Mouse (Mus musculus) embryonic facial prominence, embryonic 10.5 days (tissue): ENCODE measurements around the gene Twist2. TPM values are rescaled to one million over a fixed set of nuclear protein-coding genes. Genes with fewer than 3 reads are reported as not detected.

Source experiments
- DNase-seq: peaks from one replicate; pipeline ENCODE4 v3.0.0-alpha.2; 2017; ENCODE audit warnings: low spot score
- H3K27ac ChIP-seq: fragments of 300-500 bp; sonication (generic); replicated peaks from 2 replicates; pipeline ENCODE4 v1.5.1; 2016; ENCODE audit warnings: mild to moderate bottlenecking
- H3K27me3 ChIP-seq: fragments of 300-500 bp; sonication (generic); replicated peaks from 2 replicates; pipeline ENCODE4 v1.6.1; 2016; ENCODE audit warnings: low read depth, mild to moderate bottlenecking; ENCODE audit not compliant: poor library complexity, severe bottlenecking
- H3K36me3 ChIP-seq: fragments of 300-500 bp; sonication (generic); replicated peaks from 2 replicates; pipeline ENCODE4 v1.6.1; 2016; ENCODE audit warnings: mild to moderate bottlenecking, moderate library complexity
- H3K4me1 ChIP-seq: fragments of 300-500 bp; sonication (generic); 2 replicates; pipeline ENCODE4 v1.6.1; 2016
- H3K4me3 ChIP-seq: fragments of 300-500 bp; sonication (generic); 2 replicates; pipeline ENCODE4 v1.5.1; 2016; ENCODE audit warnings: mild to moderate bottlenecking, moderate library complexity
- H3K9me3 ChIP-seq: fragments of 300-500 bp; sonication (generic); 2 replicates; pipeline ENCODE4 v1.6.1; 2016; ENCODE audit warnings: mild to moderate bottlenecking
- WGBS: fragments of 180-500 bp; shearing (Covaris S2); methylation state at CpG from one replicate; pipeline ENCODE4 v1.1.7; 2016; 5-methylcytosine and 5-hydroxymethylcytosine counted together
- polyA plus RNA-seq: library from polyadenylated mRNA; unstranded; fragments of >200 nt; fragmentation: Nextera tagmentation; extraction: Ambion mirVana; gene quantifications from 2 replicates; pipeline ENCODE4 v1.2.1, GENCODE M21; 2016

Twist2 gene
- polyA plus RNA-seq, result 53.8 and 55.3 TPM in 2 replicates

GRCm38 (mm10) chr1:91800967-91801843, at the start of gene Twist2:
Twist2 (plus strand) TSS chr1:91801461.
- peak; percentile 92 for DNase-seq
- H3K27ac ChIP-seq, result peak within 1 kb of the TSS; percentile 95
- WGBS, result under 1% methylated on average over 76 of the region's 77 CpGs
- no peaks in the 10 kb centered on the region for H3K9me3 ChIP-seq
- H3K27me3 ChIP-seq, result peaks cover 86% of the 10 kb centered on the region
- peak within 1 kb of the TSS; percentile 77 for H3K4me3 ChIP-seq
- H3K4me1 ChIP-seq, result peaks cover 58% of the 10 kb centered on the region
- H3K36me3 ChIP-seq, result 0 out of 2 replicates have a peak, but pooled peaks cover 7% of the 10 kb centered on the region

GRCm38 (mm10) chr1:91752931-91753330, 48.3 kb upstream of the Twist2 start:
- DNase-seq, result no peak
- Histone ChIP-seq H3K36me3 (no peaks in the 10 kb centered on the region), H3K27ac (no peak overlapping the region), H3K4me1 (peaks cover 37% of the 10 kb centered on the region), H3K27me3 (peaks cover 5% of the 10 kb centered on the region; the same call in 1 of the 2 replicates), H3K4me3 (no peak overlapping the region), H3K9me3 (no peaks in the 10 kb centered on the region)
- 84% methylated on average over 9 of the region's 9 CpGs for WGBS

GRCm38 (mm10) chr1:91755102-91755501, 46.2 kb upstream of the Twist2 start:
- Histone ChIP-seq H3K27me3 (peaks cover 5% of the 10 kb centered on the region; the same call in 1 of the 2 replicates), H3K36me3 (no peaks in the 10 kb centered on the region), H3K9me3 (no peaks in the 10 kb centered on the region), H3K4me3 (peak overlapping the region; percentile 33; the same call in 1 of the 2 replicates), H3K27ac (peak overlapping the region; percentile 81), H3K4me1 (peaks cover 51% of the 10 kb centered on the region)
- under 1% methylated on average over 9 of the region's 9 CpGs for WGBS
- DNase-seq, result peak; percentile 90

GRCm38 (mm10) chr1:91757292-91757691, 44.0 kb upstream of the Twist2 start:
- H3K27ac ChIP-seq, result peak overlapping the region; percentile 76
- H3K9me3 ChIP-seq, result no peaks in the 10 kb centered on the region
- H3K36me3 ChIP-seq, result no peaks in the 10 kb centered on the region
- H3K4me1 ChIP-seq, result peaks cover 71% of the 10 kb centered on the region
- peaks cover 6% of the 10 kb centered on the region; the same call in 1 of the 2 replicates for H3K27me3 ChIP-seq
- peak overlapping the region; percentile 6; the same call in 1 of the 2 replicates for H3K4me3 ChIP-seq
- peak; percentile 53 for DNase-seq
- 33% methylated on average over 16 of the region's 16 CpGs for WGBS

- Histone ChIP-seq H3K27ac (no peak overlapping the region), H3K36me3 (no peaks in the 10 kb centered on the region), H3K4me3 (no peak overlapping the region), H3K4me1 (peaks cover 79% of the 10 kb centered on the region), H3K27me3 (peaks cover 9% of the 10 kb centered on the region; the same call in 1 of the 2 replicates), H3K9me3 (no peaks in the 10 kb centered on the region)
- 42% methylated on average over 2 of the region's 2 CpGs for WGBS
- no peak for DNase-seq
These were observed 43.1 kb upstream of the Twist2 start for GRCm38 (mm10) chr1:91758143-91758542.

- H3K36me3 ChIP-seq, result no peaks in the 10 kb centered on the region
- H3K4me3 ChIP-seq, result no peak overlapping the region
- peaks cover 83% of the 10 kb centered on the region for H3K4me1 ChIP-seq
- 39% methylated on average over 12 of the region's 12 CpGs for WGBS
- DNase-seq, result peak; percentile 39
- peaks cover 9% of the 10 kb centered on the region; the same call in 1 of the 2 replicates for H3K27me3 ChIP-seq
- H3K9me3 ChIP-seq, result no peaks in the 10 kb centered on the region
- H3K27ac ChIP-seq, result peak overlapping the region; percentile 78
These were observed 42.4 kb upstream of the Twist2 start for GRCm38 (mm10) chr1:91758600-91759515.

GRCm38 (mm10) chr1:91760140-91760986, 40.9 kb upstream of the Twist2 start:
- peaks cover 73% of the 10 kb centered on the region for H3K4me1 ChIP-seq
- H3K4me3 ChIP-seq, result peak overlapping the region; percentile 17; the same call in 1 of the 2 replicates
- H3K27me3 ChIP-seq, result peaks cover 9% of the 10 kb centered on the region; the same call in 1 of the 2 replicates
- H3K27ac ChIP-seq, result peak overlapping the region; percentile 85
- DNase-seq, result peak; percentile 77
- no peaks in the 10 kb centered on the region for H3K36me3 ChIP-seq
- H3K9me3 ChIP-seq, result no peaks in the 10 kb centered on the region
- 43% methylated on average over 14 of the region's 14 CpGs for WGBS

GRCm38 (mm10) chr1:91762528-91763091, 38.7 kb upstream of the Twist2 start:
- WGBS, result 77% methylated on average over 12 of the region's 12 CpGs
- no peak for DNase-seq
- Histone ChIP-seq H3K36me3 (no peaks in the 10 kb centered on the region), H3K4me1 (peaks cover 54% of the 10 kb centered on the region), H3K4me3 (no peak overlapping the region), H3K9me3 (no peaks in the 10 kb centered on the region), H3K27me3 (peaks cover 4% of the 10 kb centered on the region; the same call in 1 of the 2 replicates), H3K27ac (peak overlapping the region; percentile 77)

GRCm38 (mm10) chr1:91770221-91770624, 31.0 kb upstream of the Twist2 start:
- peaks cover 15% of the 10 kb centered on the region for H3K27me3 ChIP-seq
- 23% methylated on average over 12 of the region's 12 CpGs for WGBS
- H3K4me1 ChIP-seq, result peaks cover 29% of the 10 kb centered on the region
- no peaks in the 10 kb centered on the region for H3K9me3 ChIP-seq
- H3K4me3 ChIP-seq, result peak overlapping the region; percentile 39
- peak overlapping the region; percentile 68 for H3K27ac ChIP-seq
- no peaks in the 10 kb centered on the region for H3K36me3 ChIP-seq
- peak; percentile 73 for DNase-seq

GRCm38 (mm10) chr1:91770676-91771075, 30.6 kb upstream of the Twist2 start:
- no peaks in the 10 kb centered on the region for H3K36me3 ChIP-seq
- WGBS, result 14% methylated on average over 10 of the region's 10 CpGs
- peaks cover 15% of the 10 kb centered on the region for H3K27me3 ChIP-seq
- peak overlapping the region; percentile 68 for H3K27ac ChIP-seq
- H3K4me3 ChIP-seq, result peak overlapping the region; percentile 39
- H3K9me3 ChIP-seq, result no peaks in the 10 kb centered on the region
- peak; percentile 51 for DNase-seq
- peaks cover 29% of the 10 kb centered on the region for H3K4me1 ChIP-seq

GRCm38 (mm10) chr1:91776928-91777327, 24.3 kb upstream of the Twist2 start:
- WGBS, result 78% methylated on average over 5 of the region's 5 CpGs

More at GRCm38 (mm10) chr1:91776928-91777327, 24.3 kb upstream of the Twist2 start:
- Histone ChIP-seq H3K4me3 (no peak overlapping the region), H3K27me3 (peaks cover 20% of the 10 kb centered on the region), H3K4me1 (peaks cover 4% of the 10 kb centered on the region; the same call in 1 of the 2 replicates), H3K9me3 (no peaks in the 10 kb centered on the region), H3K36me3 (no peaks in the 10 kb centered on the region), H3K27ac (no peak overlapping the region)
- no peak for DNase-seq
